Mouse (Mus musculus) embryonic facial prominence, embryonic 12.5 days (tissue): Measurements from ENCODE around the gene Msl2. TPM values are rescaled to one million over a fixed set of nuclear protein-coding genes. Genes with fewer than 3 reads are reported as not detected.
A peak's percentile ranks its signal among the peaks of the same experiment; 100 is the strongest.

ENCODE experiments used
- ATAC-seq: fragments of 200-750 bp; cut with Nextera tagmentation; 2 replicates; pipeline ENCODE4 v1.8.0; 2017; ENCODE audit not compliant: insufficient number of reproducible peaks, insufficient read depth, low FRiP score, low TSS enrichment
- H3K27ac ChIP-seq: fragments of 300-500 bp; sonication (generic); 2 replicates; pipeline ENCODE4 v1.5.1; 2016; ENCODE audit warnings: mild to moderate bottlenecking
- H3K27me3 ChIP-seq: fragments of 300-500 bp; sonication (generic); 2 replicates; pipeline ENCODE4 v1.6.1; 2016; ENCODE audit warnings: mild to moderate bottlenecking, moderate library complexity
- H3K36me3 ChIP-seq: fragments of 300-500 bp; sonication (generic); 2 replicates; pipeline ENCODE4 v1.6.1; 2016; ENCODE audit warnings: mild to moderate bottlenecking
- H3K4me1 ChIP-seq: fragments of 300-500 bp; sonication (generic); 2 replicates; pipeline ENCODE4 v1.6.1; 2016
- H3K4me2 ChIP-seq: fragments of 300-500 bp; sonication (generic); replicated peaks from 2 replicates; pipeline ENCODE4 v1.6.1; 2016; ENCODE audit warnings: mild to moderate bottlenecking, moderate library complexity
- H3K4me3 ChIP-seq: fragments of 300-500 bp; sonication (generic); 2 replicates; pipeline ENCODE4 v1.5.1; 2016; ENCODE audit warnings: mild to moderate bottlenecking
- H3K9ac ChIP-seq: fragments of 300-500 bp; sonication (generic); 2 replicates; pipeline ENCODE4 v1.6.1; 2016; ENCODE audit warnings: mild to moderate bottlenecking, moderate library complexity
- H3K9me3 ChIP-seq: fragments of 300-500 bp; sonication (generic); 2 replicates; pipeline ENCODE4 v1.6.1; 2016; ENCODE audit warnings: mild to moderate bottlenecking, moderate library complexity
- WGBS: fragments of 180-500 bp; shearing (Covaris S2); methylation state at CpG from one replicate; pipeline ENCODE4 v1.1.7; 2016; 5-methylcytosine and 5-hydroxymethylcytosine counted together
- polyA plus RNA-seq: library from polyadenylated mRNA; unstranded; fragments of >200 nt; fragmentation: Nextera tagmentation; extraction: Ambion mirVana; gene quantifications from 2 replicates; pipeline ENCODE4 v1.2.1, GENCODE M21; 2016

Gene Msl2
- 9.8 and 10.4 TPM in 2 replicates for polyA plus RNA-seq

DNA sequence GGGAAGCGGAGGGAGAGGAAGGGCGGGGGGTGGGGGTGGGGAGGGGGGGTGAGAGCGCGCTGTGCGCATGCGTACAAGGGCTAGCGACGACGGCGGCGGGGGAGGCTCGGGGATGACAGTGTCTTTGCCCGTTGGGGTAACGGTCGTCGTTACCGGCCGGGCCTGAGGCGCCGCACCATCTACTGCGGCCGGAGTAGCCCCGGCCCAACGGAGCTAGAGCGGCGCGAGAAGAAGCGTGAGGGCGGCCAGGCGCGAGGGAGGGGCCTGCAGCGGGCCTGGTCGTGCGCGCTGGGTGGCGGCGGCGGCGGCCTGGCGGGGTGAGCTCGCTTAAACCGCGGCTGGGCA is at the start of gene Msl2:
Gene Msl2, plus strand, starts transcription at position 115 of the 345 bp plus-strand sequence.
- Histone ChIP-seq H3K4me1 (peaks cover 13% of the 10 kb centered on the region), H3K9ac (peak within 1 kb of the TSS; percentile 99), H3K9me3 (no peaks in the 10 kb centered on the region), H3K27ac (peak within 1 kb of the TSS; percentile 98), H3K4me3 (peak within 1 kb of the TSS; percentile 97), H3K36me3 (no peaks in the 10 kb centered on the region), H3K27me3 (no peaks in the 10 kb centered on the region), H3K4me2 (peak within 1 kb of the TSS; percentile 92)
- ATAC-seq, result peak; percentile 68
- 2% methylated on average over 30 of the region's 43 CpGs for WGBS

DNA sequence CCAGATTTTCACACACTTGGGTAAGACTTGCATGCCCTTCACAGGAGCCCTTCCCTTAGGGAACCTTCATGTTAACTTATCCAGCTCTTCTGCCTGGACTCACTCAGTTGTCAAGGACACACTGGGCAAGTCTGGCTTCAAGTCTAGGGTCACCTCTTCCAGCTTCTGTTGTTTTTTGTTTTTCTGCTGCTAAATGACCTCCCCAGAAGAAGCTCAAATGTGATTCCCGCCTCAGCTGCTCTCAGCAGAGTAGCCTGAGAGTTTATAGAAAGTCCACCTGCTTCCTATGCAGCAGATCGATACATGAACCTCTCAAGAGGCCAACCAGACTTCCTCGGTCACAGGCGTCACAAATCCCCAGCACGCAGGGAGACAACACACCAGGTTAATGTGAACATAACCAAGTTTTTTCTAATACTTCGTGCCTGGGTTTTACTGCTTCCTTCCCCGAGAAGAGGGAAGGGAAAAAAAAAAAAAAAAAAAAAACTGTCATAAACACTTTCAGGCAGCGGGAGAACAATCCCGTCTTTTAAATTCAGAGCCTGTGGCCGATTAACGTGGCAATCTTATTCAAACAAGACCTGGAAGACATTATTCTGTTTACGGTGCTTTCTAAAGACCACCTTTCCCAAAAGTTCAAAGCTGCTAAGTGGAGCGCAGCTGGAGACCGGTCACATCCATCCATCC is 40.0 kb upstream of the Msl2 start:
- no peak for ATAC-seq
- peak overlapping the region; percentile 58 for H3K4me2 ChIP-seq
- H3K27ac ChIP-seq, result peak overlapping the region; percentile 96
- no peaks in the 10 kb centered on the region for H3K36me3 ChIP-seq
- H3K9me3 ChIP-seq, result no peaks in the 10 kb centered on the region
- peaks cover 6% of the 10 kb centered on the region for H3K4me1 ChIP-seq
- 5% methylated on average over 14 of the region's 14 CpGs for WGBS
- H3K27me3 ChIP-seq, result no peaks in the 10 kb centered on the region
- H3K4me3 ChIP-seq, result peak overlapping the region; percentile 55
- peak overlapping the region; percentile 60 for H3K9ac ChIP-seq

DNA sequence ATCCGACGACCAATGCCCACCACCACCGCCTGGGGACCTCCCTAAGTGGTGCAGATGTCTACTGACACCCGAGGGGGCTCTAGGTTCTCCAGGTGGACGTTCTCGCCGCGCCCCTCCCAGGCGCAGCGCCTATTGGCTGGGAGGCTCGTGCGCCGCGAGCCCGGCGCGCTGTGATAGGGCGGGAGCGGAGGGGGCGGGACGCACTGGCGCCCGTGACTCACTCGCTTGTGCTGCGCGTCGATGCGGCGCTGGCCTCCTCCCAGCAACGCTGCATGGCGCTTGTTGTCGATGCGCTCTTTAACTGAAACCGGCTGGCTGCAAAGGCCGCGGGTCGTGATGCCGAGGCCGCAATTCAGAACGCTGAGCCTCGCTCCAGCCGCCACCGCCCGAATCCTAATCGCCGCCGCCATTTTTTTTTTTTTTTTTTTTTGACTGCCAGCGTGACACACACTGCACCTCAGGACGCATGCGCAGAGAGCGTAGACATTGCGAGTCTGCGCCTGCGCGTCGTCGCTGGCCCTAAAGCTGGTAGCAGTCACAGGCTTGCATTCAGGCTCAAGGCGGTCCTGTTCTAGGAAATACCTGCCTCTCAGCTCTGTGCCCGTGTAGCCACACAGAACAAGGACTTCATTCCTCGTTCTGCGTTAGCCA is 39.3 kb upstream of the Msl2 start, which contains the start of gene Pccb:
Gene Pccb, minus strand, starts transcription at position 451 of the 651 bp plus-strand sequence.
- peak within 1 kb of the TSS; percentile 58 for H3K4me2 ChIP-seq
- H3K27me3 ChIP-seq, result no peaks in the 10 kb centered on the region
- peak within 1 kb of the TSS; percentile 60 for H3K9ac ChIP-seq
- WGBS, result under 1% methylated on average over 61 of the region's 61 CpGs
- peaks cover 6% of the 10 kb centered on the region for H3K4me1 ChIP-seq
- no peaks in the 10 kb centered on the region for H3K9me3 ChIP-seq
- peak within 1 kb of the TSS; percentile 55 for H3K4me3 ChIP-seq
- peak; percentile 99 for ATAC-seq
- H3K36me3 ChIP-seq, result no peaks in the 10 kb centered on the region
- H3K27ac ChIP-seq, result peak within 1 kb of the TSS; percentile 96

DNA sequence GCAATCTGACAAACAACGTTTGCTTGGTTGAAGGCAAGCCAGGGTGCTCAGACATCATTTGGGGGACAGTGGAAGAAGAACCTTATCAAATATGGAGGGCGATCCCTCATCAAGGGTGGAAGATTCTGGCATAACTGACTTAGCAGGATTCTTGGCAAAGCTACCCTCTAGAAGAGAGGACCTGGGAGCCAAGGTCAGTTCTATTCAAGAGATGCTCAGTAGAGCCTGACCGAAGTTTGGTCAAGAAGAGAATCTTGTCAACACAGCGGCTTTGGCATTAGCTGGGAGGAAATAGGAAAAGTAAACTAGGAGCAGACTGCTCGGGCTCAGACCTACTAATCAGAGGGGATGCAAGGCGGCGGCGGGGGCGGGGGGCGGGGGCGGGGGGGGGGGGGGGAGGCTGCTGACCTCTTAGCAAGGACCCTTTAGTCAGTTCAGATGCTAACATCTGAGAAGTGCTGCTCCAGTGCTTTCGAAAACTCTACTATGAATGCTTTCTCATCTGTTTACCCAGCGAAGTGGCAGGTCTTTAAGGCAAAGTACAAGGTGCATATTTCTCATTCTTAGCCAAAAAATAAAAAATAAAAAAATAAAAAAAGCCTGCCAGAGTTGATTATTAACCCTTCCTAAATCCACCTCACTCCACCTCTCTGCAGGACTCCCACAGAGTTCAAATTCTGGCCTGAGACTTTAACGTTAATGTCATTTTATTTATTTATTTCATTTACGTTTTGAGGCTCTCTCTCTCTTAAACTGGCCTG is 37.9 kb upstream of the Msl2 start:
- no peak for ATAC-seq
- Histone ChIP-seq H3K9me3 (no peaks in the 10 kb centered on the region), H3K4me3 (no peak overlapping the region), H3K36me3 (no peaks in the 10 kb centered on the region), H3K27me3 (no peaks in the 10 kb centered on the region), H3K4me1 (peaks cover 6% of the 10 kb centered on the region), H3K9ac (no peak overlapping the region), H3K4me2 (no peak overlapping the region), H3K27ac (no peak overlapping the region)
- WGBS, result 87% methylated on average over 9 of the region's 15 CpGs

DNA sequence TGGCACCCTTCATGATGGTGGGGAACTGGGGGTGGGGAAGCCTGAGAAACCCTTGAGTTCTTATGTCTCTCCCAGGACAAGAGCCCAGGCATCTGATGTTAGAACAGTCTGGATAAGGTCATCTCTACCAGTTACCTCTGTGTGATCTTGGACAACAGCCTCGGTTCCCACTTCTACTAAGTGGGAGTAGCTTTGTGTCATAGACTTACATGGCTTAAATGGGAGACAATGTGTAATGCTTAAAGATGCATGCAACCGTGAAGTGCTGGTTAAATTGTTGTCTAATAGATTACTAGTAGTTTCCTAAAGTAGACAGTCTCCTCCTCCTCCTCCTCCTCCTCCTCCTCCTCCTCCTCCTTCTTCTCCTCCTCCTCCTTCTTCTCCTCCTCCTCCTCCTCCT is 37.0 kb upstream of the Msl2 start:
- Histone ChIP-seq H3K9ac (no peak overlapping the region), H3K27me3 (no peaks in the 10 kb centered on the region), H3K4me3 (no peak overlapping the region), H3K9me3 (no peaks in the 10 kb centered on the region), H3K36me3 (no peaks in the 10 kb centered on the region), H3K4me2 (no peak overlapping the region), H3K4me1 (peaks cover 6% of the 10 kb centered on the region), H3K27ac (no peak overlapping the region)
- 95% methylated on average over 2 of the region's 2 CpGs for WGBS
- ATAC-seq, result no peak

DNA sequence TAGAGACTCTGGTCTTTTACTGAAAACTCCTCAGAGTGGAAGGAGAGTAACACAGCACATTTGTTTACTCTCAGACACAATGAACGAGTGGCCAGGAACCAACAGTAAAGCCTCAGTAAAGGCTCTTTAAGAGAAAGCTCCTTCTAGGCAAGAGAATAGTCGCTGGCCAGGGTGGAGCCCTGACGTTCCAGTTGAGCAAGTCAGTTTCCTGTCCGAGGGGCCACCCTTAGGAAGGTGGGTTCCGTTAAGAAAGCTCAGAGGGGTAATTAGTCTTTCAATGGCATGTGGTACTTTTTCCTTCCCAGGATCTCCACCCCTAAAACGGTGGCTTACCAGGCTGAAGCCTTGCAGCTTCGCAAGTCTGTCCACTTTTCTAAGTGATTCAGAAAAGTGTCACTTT is 36.5 kb upstream of the Msl2 start:
- no peaks in the 10 kb centered on the region for H3K36me3 ChIP-seq
- no peaks in the 10 kb centered on the region for H3K9me3 ChIP-seq
- 41% methylated on average over 7 of the region's 7 CpGs for WGBS
- no peak overlapping the region for H3K27ac ChIP-seq
- H3K4me2 ChIP-seq, result no peak overlapping the region
- H3K4me1 ChIP-seq, result peaks cover 6% of the 10 kb centered on the region
- no peak overlapping the region for H3K4me3 ChIP-seq
- ATAC-seq, result no peak
- no peaks in the 10 kb centered on the region for H3K27me3 ChIP-seq
- no peak overlapping the region for H3K9ac ChIP-seq

DNA sequence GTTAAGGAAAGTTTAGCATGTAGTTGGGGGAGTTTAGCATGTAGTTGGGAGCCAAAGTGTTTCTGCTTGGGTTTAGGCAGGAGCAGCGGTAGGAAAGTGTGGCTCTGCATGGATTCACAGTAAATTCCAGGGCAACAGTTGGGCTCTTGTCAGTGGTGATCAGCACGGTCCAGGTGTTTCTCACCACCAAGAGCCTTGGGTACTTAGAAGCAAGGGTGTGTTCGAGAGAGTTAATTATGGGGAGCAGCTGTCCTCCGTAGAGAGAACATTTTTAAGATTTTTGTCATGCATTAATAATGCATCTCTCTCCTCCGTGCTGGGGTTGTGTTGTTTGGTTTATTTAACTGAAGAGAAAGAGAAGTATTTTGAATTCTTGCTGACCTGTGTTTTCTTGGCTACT is 35.3 kb upstream of the Msl2 start:
- no peak overlapping the region for H3K27ac ChIP-seq

DNA sequence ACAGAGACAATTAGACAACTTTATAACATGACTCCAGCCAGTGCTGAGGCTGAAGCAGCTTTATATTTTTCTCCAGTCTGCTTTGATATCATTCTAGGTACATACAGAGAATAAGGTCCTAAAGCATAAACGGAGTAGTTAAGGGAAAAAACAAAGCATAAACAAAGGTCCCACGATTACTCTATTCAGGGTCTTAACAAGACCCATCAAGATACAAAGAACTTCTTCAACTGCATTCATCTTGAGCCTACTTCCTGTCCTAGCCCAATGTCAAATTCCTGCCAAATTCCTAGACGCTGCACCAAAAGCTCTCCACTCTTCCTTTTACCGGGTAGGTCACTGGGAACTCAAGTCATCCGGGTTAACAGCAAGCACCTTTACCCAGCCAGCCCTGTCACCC is 32.4 kb upstream of the Msl2 start:
- H3K4me1 ChIP-seq, result no peaks in the 10 kb centered on the region
- H3K27ac ChIP-seq, result no peak overlapping the region
- H3K9ac ChIP-seq, result no peak overlapping the region
- WGBS, result 71% methylated on average over 5 of the region's 5 CpGs
- H3K27me3 ChIP-seq, result no peaks in the 10 kb centered on the region
- no peaks in the 10 kb centered on the region for H3K9me3 ChIP-seq
- no peak overlapping the region for H3K4me3 ChIP-seq
- ATAC-seq, result no peak
- no peaks in the 10 kb centered on the region for H3K36me3 ChIP-seq
- no peak overlapping the region for H3K4me2 ChIP-seq

More for the DNA sequence above, 35.3 kb upstream of the Msl2 start:
- Histone ChIP-seq H3K4me2 (no peak overlapping the region), H3K9ac (no peak overlapping the region), H3K36me3 (no peaks in the 10 kb centered on the region), H3K4me1 (peaks cover 2% of the 10 kb centered on the region; the same call in 1 of the 2 replicates), H3K27me3 (no peaks in the 10 kb centered on the region), H3K4me3 (no peak overlapping the region), H3K9me3 (no peaks in the 10 kb centered on the region)
- no peak for ATAC-seq
- WGBS, result 54% methylated on average over 5 of the region's 5 CpGs

DNA sequence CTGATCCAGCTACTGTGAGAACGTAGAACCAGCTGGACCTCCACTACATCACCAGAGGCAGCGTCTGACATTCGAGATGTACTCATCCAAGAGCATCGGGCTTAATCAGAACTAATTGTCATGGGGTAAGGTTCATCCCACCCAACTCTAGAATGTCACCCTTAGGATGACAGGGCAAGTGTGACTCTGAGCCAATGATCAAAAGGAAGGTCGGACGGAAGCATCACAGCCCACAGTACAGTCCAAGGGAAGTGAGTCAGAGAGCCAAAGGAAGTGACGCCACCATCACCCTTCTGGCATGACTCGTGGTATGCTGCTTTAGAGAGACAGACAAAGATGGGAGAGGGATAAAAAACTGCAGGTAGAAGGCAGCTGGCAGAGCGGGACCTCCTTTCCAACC is 31.7 kb upstream of the Msl2 start:
- H3K4me2 ChIP-seq, result no peak overlapping the region
- no peak overlapping the region for H3K27ac ChIP-seq
- no peaks in the 10 kb centered on the region for H3K36me3 ChIP-seq
- no peak overlapping the region for H3K4me3 ChIP-seq
- H3K9me3 ChIP-seq, result no peaks in the 10 kb centered on the region
- no peak for ATAC-seq
- no peak overlapping the region for H3K9ac ChIP-seq
- no peaks in the 10 kb centered on the region for H3K27me3 ChIP-seq
- 77% methylated on average over 9 of the region's 9 CpGs for WGBS
- no peaks in the 10 kb centered on the region for H3K4me1 ChIP-seq

DNA sequence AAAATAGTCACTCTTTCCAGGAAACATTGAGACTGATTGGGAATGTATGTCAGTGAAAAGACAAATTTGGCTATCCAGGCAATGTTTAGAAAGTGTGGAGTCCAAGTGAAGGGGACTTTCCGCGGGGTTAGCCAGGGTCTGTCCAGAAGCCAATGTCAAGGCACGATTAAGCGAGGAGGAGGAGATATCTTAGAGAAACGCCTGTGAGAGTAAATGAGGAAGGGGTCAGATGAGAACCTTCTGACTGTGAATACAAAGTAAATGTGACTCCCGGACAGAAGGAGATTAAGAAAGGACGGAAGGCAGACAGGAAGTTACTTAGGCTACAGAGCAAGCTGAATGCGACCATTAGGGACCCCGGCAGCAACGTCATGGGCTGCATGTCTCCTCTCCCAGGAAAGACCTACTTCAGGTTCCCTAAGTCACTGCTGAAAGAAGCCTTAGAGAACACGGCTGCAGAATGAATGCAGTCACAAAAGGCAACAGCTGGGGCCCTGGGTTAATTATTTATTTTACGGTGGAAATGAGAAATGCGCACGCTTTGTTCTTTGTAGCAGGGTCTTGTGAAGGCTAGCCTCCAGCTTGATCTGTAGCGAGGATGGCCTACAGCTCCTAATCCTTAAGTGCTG is 28.1 kb upstream of the Msl2 start:
- WGBS, result 67% methylated on average over 15 of the region's 15 CpGs
- H3K27me3 ChIP-seq, result no peaks in the 10 kb centered on the region
- no peaks in the 10 kb centered on the region for H3K9me3 ChIP-seq
- no peak for ATAC-seq
- no peaks in the 10 kb centered on the region for H3K4me1 ChIP-seq
- H3K36me3 ChIP-seq, result no peaks in the 10 kb centered on the region
- H3K27ac ChIP-seq, result no peak overlapping the region
- no peak overlapping the region for H3K4me2 ChIP-seq
- no peak overlapping the region for H3K9ac ChIP-seq
- H3K4me3 ChIP-seq, result no peak overlapping the region

DNA sequence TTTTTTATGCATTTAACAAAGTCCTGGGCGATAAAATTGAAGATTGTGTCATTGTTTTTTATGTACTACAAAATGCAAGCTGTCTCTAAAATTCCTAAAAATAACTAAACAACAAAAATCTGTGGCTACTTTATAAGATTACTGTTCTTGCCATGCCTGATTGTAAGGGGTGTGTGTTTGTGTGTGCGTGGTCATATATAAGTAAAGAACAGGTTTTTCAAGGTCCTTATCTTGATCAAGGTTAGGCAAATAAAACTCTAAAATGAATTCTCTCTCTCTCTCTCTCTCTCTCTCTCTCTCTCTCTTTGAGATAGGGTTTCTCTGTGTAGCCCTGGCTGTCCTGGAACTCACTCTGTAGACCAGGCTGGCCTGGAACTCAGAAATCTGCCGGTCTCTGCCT is 21.9 kb upstream of the Msl2 start:
- Histone ChIP-seq H3K4me3 (no peak overlapping the region), H3K4me1 (no peaks in the 10 kb centered on the region), H3K27me3 (no peaks in the 10 kb centered on the region), H3K4me2 (no peak overlapping the region), H3K36me3 (no peaks in the 10 kb centered on the region), H3K9me3 (no peaks in the 10 kb centered on the region), H3K9ac (no peak overlapping the region), H3K27ac (no peak overlapping the region)
- ATAC-seq, result no peak
- 88% methylated on average over 3 of the region's 3 CpGs for WGBS
